Mouse (Mus musculus): ENCODE measurements around the gene Rps23.
"Not testable (repeated sequence)": the region's sequence is repeated elsewhere in the genome, so short reads cannot be mapped to it uniquely, and the experiment has no call there.

The Rps23 gene

GRCm38 (mm10) chr13:90922751-90923612, at the start of gene Rps23:
Gene Rps23, plus strand, starts transcription at chr13:90922958.
- DNase-seq = peak; percentile 87 to 90

GRCm38 (mm10) chr13:90881727-90882429, 40.9 kb upstream of the Rps23 start:
- DNase-seq = no peak

- DNase-seq = peak; percentile 14 to 21
These were observed 36.8 kb upstream of the Rps23 start for GRCm38 (mm10) chr13:90885856-90886532.

GRCm38 (mm10) chr13:90886568-90886983, 36.2 kb upstream of the Rps23 start:
- DNase-seq = peak; percentile 57 to 58

- DNase-seq = no peak
These were observed 32.6 kb upstream of the Rps23 start for GRCm38 (mm10) chr13:90890111-90890510.

- no peak for DNase-seq
These were observed 27.9 kb upstream of the Rps23 start for GRCm38 (mm10) chr13:90894819-90895218.

GRCm38 (mm10) chr13:90896098-90896497, 26.7 kb upstream of the Rps23 start:
- DNase-seq = no peak

GRCm38 (mm10) chr13:90896821-90897220, 25.9 kb upstream of the Rps23 start:
- DNase-seq = no peak

- DNase-seq = no peak
These were observed 17.6 kb upstream of the Rps23 start, which contains the start of gene Atp6ap1l for GRCm38 (mm10) chr13:90905176-90905575. Gene Atp6ap1l, minus strand, starts transcription at chr13:90905355.

GRCm38 (mm10) chr13:90907376-90907775, 15.4 kb upstream of the Rps23 start:
- DNase-seq = no peak

- no peak for DNase-seq
These were observed 9.7 kb upstream of the Rps23 start for GRCm38 (mm10) chr13:90912760-90913674.

GRCm38 (mm10) chr13:90913675-90914192, 9.0 kb upstream of the Rps23 start:
- no peak for DNase-seq

- DNase-seq = no peak
These were observed 8.0 kb upstream of the Rps23 start for GRCm38 (mm10) chr13:90914721-90915120.

GRCm38 (mm10) chr13:90923617-90924016, 859 bp downstream of the Rps23 start:
- DNase-seq = not testable (repeated sequence)

GRCm38 (mm10) chr13:90924072-90924471, 1.3 kb downstream of the Rps23 start:
- DNase-seq = no peak

- DNase-seq = no peak
These were observed 2.4 kb downstream of the Rps23 start for GRCm38 (mm10) chr13:90925191-90925590.

GRCm38 (mm10) chr13:90926125-90926765, 3.5 kb downstream of the Rps23 start:
- no peak for DNase-seq

GRCm38 (mm10) chr13:90926938-90927633, 4.3 kb downstream of the Rps23 start:
- DNase-seq = no peak

GRCm38 (mm10) chr13:90928266-90928665, 5.5 kb downstream of the Rps23 start:
- DNase-seq = not testable (repeated sequence)

GRCm38 (mm10) chr13:90929847-90930246, 7.1 kb downstream of the Rps23 start:
- DNase-seq = peak; percentile 55 to 64

GRCm38 (mm10) chr13:90933256-90933655, 10.5 kb downstream of the Rps23 start:
- peak in 1 of 2 experiments; percentile 17 for DNase-seq

All from lung, adult 18-20 months (tissue).